Mouse (Mus musculus): Measurements from ENCODE around the gene Nr4a2.
A peak's percentile ranks its signal among the peaks of the same experiment; 100 is the strongest.

The Nr4a2 gene

GRCm38 (mm10) chr2:57123991-57124840 lies at the start of gene Nr4a2:
Gene Nr4a2, minus strand, starts transcription at chr2:57124003.
- peak; percentile 89 for DNase-seq (ENCODE audit: low read depth, low spot score)

GRCm38 (mm10) chr2:57165416-57165815 lies 41.6 kb upstream of the Nr4a2 start:
- no peak for DNase-seq (ENCODE audit: low read depth, low spot score)

GRCm38 (mm10) chr2:57156814-57157213 lies 33.0 kb upstream of the Nr4a2 start:
- DNase-seq (ENCODE audit: low read depth, low spot score) = no peak

- DNase-seq (ENCODE audit: low read depth, low spot score) = no peak
Measured at GRCm38 (mm10) chr2:57149796-57150195, 26.0 kb upstream of the Nr4a2 start.

DNA sequence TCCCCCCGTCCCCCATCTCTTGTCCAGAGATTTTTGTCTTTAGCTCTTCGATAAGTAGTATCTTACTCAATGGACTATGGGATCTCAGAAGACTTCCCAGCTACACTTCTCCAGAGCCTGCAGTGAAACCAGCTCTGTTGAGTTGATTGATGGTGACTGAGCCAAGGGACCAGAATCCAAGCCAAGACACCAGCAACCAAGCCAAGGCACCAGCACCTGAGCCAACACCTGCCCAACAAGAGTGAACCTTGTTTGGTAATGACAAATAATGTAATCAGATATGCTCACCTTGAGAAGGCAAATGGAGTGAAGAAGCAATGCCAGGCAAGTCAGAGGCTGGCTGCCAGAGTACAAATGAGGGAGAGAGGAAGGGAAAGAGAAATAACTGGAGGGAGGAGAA lies 24.4 kb upstream of the Nr4a2 start:
- DNase-seq (ENCODE audit: low read depth, low spot score) = no peak

DNA sequence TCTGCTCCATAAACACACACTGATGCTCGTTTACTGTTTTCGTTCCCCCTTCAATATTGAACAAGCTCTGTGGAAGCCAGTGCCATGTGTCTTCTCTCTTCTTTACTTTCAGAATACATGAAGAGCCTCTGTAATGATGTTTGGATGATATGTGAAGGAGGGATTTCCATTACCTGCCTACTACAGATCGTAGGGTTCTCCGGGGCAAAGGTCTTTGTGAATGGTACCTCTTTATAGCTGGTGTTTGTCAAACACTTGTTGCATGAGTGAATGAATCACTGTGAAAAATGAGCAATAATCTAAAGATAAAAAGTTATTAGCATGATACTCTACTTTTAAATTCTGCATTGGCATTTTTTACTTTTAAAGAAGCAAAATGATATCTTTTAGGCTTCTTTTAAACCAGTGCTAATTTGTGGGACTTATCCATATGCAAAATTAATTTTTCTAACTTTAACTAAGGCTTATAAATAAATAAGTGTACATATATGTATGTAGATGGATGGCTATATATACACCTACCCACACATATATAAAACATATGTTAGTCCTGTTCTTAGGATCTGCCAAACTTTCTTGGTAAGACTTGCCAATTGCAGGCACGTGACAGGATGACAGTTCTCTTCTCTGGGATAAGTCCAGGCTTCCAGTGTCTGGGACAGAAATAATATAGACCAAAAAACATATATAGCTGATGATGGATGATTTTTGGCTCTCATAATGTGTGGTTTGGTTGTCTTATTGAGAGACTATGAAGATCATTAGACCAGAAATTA lies 22.0 kb upstream of the Nr4a2 start:
- DNase-seq (ENCODE audit: low read depth, low spot score) = no peak

DNA sequence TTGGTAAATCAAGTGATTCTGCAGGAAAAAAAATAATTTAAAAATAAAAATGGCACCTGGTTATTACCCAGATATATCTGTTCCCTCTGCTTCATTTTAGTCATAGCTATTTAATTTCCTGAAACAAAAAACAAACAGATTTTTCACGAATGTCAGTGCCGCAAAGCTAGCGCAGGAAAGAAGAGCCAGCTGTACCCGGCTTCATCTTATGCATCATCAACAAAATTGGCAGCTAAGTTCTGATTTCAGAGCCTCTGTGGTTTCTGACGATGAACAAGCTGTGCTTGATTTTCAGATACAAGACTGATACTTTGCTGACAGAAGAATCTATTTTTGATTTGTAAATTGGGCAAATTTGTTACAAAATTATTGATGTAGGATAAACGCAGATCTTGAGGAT lies 14.8 kb upstream of the Nr4a2 start:
- no peak for DNase-seq (ENCODE audit: low read depth, low spot score)

GRCm38 (mm10) chr2:57127461-57127860 lies 3.7 kb upstream of the Nr4a2 start:
- DNase-seq (ENCODE audit: low read depth, low spot score) = no peak

DNA sequence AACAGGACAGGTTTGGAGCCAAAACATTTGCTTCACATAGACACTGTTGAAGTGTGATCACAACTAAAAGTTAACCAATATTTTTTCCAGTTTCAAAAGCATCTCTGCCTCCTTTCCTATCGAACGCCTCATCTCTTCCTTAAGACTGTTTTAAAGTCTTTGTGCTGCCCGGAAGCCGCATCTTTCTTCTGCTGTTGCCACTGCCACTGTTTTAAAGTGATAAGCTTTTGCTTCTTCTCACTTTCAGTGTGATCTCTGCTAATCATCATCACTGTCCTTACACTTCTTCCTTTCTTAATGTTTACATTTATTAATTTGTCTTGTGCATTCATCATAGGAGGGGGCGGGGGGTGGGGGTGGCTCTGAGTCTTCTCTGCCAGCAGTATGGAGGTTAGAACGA lies 2.1 kb upstream of the Nr4a2 start:
- DNase-seq (ENCODE audit: low read depth, low spot score) = no peak

DNA sequence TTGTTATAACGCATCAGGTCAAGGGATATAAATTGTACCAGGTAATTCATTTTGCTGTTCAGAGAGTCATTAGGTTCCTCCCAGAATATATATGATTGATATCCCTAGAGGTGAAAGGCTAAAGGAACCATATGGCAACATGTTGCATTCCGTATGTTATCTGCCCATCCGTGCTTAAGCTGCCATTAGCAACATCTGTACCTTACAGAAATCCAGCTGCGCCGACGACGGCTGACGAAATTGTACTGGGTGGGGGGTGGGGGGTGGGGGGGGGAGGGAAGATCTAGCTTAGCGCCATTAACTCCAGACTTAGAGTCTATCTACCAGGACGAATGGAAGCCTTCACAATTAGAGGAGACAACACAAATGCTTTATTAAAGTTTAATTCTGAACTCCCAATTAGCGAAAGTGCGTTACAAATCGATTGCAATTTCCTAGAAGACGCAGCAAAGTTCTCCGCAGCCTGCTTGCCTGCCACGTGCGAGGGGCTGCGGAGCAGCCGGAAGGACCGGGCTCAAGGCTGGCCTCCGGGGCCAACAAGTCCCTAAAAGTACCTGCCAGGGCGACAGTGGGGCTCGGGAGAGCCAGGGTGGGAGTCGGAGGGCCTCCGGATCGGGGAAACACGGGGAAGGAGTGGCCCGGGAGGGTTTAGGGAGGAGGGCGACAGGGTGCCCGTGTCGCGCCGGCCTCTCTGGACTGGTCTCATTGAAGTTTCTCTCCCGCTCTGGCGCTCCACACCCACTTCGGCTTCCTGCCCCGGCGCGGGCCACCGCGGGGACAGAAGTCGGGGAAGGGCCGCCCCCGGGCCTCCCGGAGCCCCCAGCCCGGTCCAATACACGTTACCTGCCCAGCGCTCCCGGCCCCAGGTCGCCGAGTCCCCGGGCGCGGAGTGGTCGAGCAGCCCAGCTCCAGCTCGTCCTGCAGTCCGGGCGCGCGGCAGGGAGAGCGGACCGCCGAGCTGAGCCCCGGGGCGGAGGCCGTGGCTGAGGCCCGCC lies 520 bp downstream of the Nr4a2 start:
- peak; percentile 71 for DNase-seq (ENCODE audit: low read depth, low spot score)

DNA sequence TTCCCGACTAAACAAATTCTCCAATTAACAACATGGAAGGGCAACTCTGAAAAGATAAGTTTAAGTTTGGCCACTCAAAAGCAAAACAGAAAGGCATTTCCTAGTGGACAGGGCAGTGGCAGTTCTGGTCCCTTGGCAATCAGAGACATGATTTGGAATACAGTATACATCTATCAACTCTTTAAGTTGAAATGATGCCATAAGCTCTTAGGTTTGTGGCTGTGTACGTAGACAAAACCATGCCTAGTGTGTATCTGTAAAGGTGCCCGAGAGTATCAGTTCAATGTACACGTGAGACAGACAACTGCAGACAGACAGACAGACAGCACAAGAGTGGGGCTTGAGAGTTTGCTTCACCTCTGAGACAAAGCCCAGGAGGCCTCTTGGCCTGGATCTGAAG lies 2.7 kb downstream of the Nr4a2 start:
- no peak for DNase-seq (ENCODE audit: low read depth, low spot score)

GRCm38 (mm10) chr2:57117201-57117951 lies 6.4 kb downstream of the Nr4a2 start:
- DNase-seq (ENCODE audit: low read depth, low spot score) = peak; percentile 76

DNA sequence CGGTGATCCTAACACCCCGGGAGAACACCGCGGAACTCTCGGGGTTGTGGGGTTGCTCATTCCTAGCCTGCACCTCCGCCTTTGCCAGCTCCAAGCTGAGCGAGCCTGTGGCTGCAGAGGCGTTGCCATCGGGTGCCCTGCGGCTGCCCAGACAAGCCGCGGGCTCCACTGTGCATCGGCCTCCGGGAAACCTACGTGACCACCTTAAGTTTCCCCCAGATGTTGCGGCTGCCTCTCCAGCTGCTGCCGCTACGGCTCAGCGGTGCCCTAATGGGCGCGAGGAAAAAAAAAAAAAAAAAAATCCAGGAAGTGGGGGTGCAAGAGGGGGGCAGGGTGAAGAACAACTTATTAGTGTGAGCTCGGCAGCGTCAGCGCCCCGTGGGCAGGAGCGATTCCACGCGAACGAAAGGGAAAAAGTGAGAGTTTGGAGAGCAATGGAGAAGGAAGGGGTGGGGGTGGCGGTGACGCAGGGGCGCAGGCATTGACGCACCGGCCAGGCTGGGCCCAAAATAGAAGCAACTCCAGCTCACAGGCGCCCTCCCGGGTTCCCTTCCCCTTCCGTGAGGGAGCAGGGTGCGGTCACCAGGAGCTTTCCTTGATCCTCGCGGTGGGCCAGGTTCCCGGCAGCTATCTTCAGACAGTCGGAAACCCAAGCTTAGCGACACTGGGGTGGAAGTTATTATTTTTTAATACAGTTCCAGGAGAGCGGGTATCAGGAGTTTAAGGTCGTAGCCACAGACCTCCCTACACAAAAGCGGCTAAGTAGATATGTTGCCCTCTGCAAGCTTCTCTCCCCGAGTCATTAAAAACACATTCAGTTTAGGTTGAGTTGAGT lies 7.2 kb downstream of the Nr4a2 start:
- DNase-seq (ENCODE audit: low read depth, low spot score) = peak; percentile 88

DNA sequence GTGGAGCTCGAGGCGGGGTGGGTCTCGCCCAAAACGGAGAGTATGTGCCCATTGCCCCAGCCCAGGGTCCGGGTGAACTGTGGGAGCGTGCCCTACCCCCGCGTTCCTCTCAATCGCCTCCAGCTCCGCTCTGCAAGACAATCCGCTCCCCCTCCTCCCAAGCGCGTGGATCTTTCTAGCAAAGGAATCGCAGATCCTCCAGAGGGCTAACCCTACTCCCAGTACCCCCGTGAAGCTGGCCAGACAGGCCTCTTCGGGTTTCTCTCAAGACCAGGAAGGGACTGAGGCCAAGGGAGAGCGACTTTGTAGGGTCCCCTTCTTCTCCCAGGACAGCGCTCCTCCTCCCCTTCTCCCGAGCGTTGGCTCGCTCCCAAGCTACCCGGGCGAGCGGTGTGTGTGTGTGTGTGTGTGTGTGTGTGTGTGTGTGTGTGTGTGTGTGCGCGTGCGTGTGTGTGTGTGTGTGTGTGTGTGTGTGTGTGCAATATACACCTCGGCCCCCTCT lies 7.9 kb downstream of the Nr4a2 start:
- DNase-seq (ENCODE audit: low read depth, low spot score) = peak; percentile 52

- no peak for DNase-seq (ENCODE audit: low read depth, low spot score)
Measured at GRCm38 (mm10) chr2:57115181-57115863, 8.5 kb downstream of the Nr4a2 start.

- DNase-seq (ENCODE audit: low read depth, low spot score) = peak; percentile 87
Measured at GRCm38 (mm10) chr2:57114211-57115151, 9.3 kb downstream of the Nr4a2 start.

DNA sequence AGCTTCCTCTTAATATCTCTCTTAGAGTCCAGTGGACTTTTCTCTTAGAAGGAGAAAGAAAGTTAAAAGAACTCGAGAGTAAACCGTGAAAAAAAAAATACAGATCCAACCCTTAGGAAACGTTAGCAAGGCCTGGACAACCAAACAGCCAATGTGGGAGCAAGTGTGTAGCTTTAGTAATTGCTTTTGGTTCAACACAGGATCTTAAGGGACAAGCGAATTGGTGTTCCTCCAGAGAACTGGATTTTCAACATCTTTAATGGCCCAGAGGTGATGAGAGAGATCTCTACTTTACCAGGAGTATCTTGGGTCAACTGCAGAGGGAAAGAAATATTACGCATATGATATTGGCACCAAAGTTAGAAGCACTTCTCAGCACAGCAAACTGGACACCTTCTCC lies 10.4 kb downstream of the Nr4a2 start:
- DNase-seq (ENCODE audit: low read depth, low spot score) = no peak

DNA sequence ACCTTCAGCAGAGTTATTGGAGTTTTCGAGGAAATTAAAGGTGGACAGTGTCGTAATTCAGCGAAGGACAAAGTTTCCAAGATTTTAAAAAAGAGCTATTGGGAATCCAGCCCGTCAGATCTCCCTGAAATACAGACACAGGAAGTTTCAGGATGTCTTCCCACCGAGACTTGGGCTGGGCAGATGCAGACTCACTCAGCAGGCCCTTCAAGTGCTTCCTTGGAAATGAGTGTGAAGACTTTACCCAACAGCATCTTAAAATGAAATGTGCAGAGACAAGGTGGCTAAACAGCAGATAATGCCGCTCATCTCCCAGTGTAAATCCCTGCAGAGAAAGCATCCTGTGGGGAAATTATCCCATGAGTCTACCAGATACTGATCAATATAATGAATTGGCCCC lies 10.9 kb downstream of the Nr4a2 start:
- DNase-seq (ENCODE audit: low read depth, low spot score) = no peak

All from ZHBTc4 (cell line).